Mouse (Mus musculus) layer of hippocampus, adult 8-10 months (tissue): ENCODE measurements around the gene Optc. TPM values are rescaled to one million over a fixed set of nuclear protein-coding genes. Genes with fewer than 3 reads are reported as not detected.

Experiments used
- DNase-seq, 2 experiments: peaks; one replicate each; pipeline ENCODE4 v3.0.0; 2022; ENCODE audit warnings: low spot score in 2 of 2
- total RNA-seq, 4 experiments: library from RNA; stranded (reverse); gene quantifications; 2 replicates each; pipeline ENCODE4 v1.2.4; 2022

Optc gene
- total RNA-seq, 4 experiments from 2014 or later, result 0.21 to 0.67 (median 0.53) TPM

- no peak for DNase-seq
Observed at GRCm38 (mm10) chr1:133884090-133884489, 23.7 kb downstream of the Optc start.

- no peak for DNase-seq
Observed at GRCm38 (mm10) chr1:133882283-133883217, 25.2 kb downstream of the Optc start.

- DNase-seq, result no peak
Observed at GRCm38 (mm10) chr1:133881813-133882212, 26.0 kb downstream of the Optc start.

- no peak for DNase-seq
Observed at GRCm38 (mm10) chr1:133878825-133879423, 28.9 kb downstream of the Optc start.

DNA sequence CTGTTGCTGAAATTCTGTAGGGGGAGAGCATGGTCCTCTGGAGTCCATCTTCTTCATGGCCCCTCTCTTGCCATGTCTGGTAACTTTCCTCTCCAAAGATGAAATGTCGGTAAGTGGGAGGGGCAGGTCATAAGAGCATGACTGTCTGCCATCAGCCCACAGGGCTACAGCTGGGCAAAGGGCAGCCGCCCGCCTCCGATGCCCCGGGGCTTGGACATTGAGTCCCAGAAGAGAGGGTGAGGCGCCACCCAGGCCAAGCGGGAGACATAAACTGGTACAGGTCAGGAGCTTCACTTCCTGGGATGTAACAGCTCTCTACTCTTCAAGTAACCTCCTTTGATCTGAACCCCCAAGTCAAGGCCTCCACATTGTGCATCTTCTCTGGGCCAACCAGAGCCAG, 30.9 kb downstream of the Optc start:
- DNase-seq, result no peak

- DNase-seq, result no peak
Observed at GRCm38 (mm10) chr1:133873086-133873813, 34.5 kb downstream of the Optc start.

- no peak for DNase-seq
Observed at GRCm38 (mm10) chr1:133871241-133871640, 36.6 kb downstream of the Optc start.

- DNase-seq, result no peak
Observed at GRCm38 (mm10) chr1:133869221-133869620, 38.6 kb downstream of the Optc start.

- no peak for DNase-seq
Observed at GRCm38 (mm10) chr1:133863257-133863997, 44.4 kb downstream of the Optc start.

GRCm38 (mm10) chr1:133861028-133861427, 46.8 kb downstream of the Optc start:
- no peak for DNase-seq

DNA sequence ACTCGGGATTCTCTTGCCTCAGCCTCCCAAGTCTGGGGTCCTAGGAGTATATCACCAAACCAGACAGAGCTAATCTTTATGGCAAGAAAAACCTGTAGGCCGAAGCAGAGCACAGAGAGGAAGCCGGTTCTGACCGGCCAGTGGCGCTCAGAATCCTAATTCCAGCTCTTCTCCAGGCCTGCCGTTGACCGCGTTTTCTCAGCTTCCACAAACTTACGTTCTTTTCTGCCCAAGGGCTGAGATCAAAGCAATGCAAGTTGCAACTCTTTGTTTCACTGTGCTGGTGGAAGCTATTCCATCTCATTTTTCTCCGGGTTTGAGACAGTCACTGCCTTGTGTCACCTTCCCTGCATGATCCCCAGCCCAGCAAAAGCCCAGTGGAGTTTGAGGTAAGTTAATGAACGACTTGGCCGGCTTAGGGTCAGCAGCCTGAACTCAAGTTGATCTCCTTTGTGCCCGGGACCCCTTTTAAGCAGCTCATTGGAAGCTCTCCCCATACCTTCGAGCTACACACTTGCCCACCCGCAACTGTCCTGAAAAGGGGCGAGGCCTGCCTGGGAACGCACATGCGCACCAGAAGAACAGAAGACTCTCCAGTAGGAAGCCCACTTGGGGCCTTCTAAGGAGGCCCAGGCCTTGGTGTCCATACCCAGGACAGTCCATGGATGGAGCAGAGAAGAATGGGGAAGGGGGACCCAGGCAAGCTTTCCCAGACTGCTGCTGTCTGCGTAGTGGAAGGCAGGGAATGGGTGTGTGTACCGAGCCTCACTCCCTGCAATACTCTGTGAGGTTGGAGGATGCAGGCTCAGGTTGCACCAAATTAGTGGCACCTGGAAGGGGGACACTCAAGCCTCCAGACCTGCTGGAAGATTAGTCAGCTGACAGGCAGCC, 47.7 kb downstream of the Optc start:
- DNase-seq, result no peak

GRCm38 (mm10) chr1:133859257-133859656, 48.5 kb downstream of the Optc start:
- no peak for DNase-seq

DNA sequence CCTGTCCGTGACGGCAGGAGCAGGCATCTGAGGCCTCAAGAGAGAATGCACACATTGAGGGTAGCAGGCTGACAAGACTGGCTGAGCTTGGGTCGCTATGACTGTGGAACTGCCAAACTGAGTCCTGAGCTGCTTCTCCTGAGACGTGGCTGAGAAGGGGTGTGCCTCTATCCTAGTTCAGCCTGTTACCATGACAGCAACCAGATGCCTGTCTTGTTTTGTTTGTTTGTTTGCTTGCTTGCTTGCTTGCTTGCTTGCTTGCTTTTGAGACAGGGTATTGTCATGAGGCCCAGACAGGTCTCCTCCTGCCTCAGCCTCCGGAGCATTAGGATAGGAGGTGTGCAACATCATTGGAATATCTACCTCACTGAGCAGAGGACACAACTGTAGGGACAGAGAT, 50.0 kb downstream of the Optc start:
- no peak for DNase-seq

DNA sequence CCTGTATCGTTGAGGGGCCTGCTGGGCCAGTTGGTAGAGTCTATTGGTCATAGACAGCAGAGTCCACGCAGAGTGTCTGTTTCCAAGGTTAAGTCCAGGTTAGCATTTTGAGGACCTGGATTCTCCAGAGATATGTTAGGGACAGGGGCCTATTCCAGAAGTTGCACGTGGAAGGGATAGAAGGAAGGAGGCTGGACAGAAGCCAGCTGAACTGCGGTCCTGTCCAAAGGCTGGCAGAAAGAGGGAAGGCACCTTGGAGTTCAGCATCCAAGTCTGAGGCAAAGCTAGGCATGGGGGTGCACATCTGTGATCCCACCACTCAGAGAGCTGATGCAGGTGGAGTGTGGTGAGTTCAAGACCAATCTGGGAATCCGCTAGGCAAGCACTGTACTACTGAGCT, 50.6 kb downstream of the Optc start:
- no peak for DNase-seq

DNA sequence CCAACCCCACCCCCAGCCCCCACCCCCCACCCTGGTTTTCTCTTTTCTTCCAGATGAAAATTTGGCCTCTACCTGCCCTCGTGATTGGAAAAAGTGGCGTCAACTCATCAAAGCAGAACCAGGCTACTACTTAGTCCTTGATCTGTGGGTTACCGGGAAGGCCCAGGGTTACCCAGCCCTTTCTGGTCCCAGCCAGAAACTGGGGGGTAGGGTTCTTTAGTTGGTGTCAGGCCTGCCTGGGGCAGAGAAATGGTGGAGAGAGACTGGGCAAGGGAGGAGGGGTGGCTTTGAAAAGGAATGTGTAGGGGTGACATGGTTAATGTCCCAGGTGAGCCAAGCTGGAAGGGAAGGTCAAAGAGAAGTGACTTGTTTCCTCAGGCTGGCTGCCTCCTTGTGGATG, 51.1 kb downstream of the Optc start:
- DNase-seq, result no peak

- DNase-seq, result no peak
Observed at GRCm38 (mm10) chr1:133856133-133856541, 51.7 kb downstream of the Optc start.

- no peak for DNase-seq
Observed at GRCm38 (mm10) chr1:133855274-133856017, 52.4 kb downstream of the Optc start.

- DNase-seq, result no peak
Observed at GRCm38 (mm10) chr1:133854421-133855273, 53.2 kb downstream of the Optc start.
